Mouse (Mus musculus): Measurements from ENCODE around the gene Zfp385b.

Zfp385b gene

GRCm38 (mm10) chr2:77790295-77790694, 29.1 kb downstream of the Zfp385b start:
- DNase-seq (ENCODE audit: extremely low spot score) = no peak

GRCm38 (mm10) chr2:77781390-77781789, 38.0 kb downstream of the Zfp385b start:
- DNase-seq (ENCODE audit: extremely low spot score) = no peak

- no peak for DNase-seq (ENCODE audit: extremely low spot score)
Measured at GRCm38 (mm10) chr2:77777781-77778180, 41.7 kb downstream of the Zfp385b start.

GRCm38 (mm10) chr2:77777047-77777686, 42.3 kb downstream of the Zfp385b start:
- peak; percentile 28 for DNase-seq (ENCODE audit: extremely low spot score)

- no peak for DNase-seq (ENCODE audit: extremely low spot score)
Measured at GRCm38 (mm10) chr2:77775247-77775880, 44.1 kb downstream of the Zfp385b start.

GRCm38 (mm10) chr2:77770056-77770697, 49.3 kb downstream of the Zfp385b start:
- DNase-seq (ENCODE audit: extremely low spot score) = no peak

GRCm38 (mm10) chr2:77768321-77768886, 51.0 kb downstream of the Zfp385b start:
- DNase-seq (ENCODE audit: extremely low spot score) = no peak

GRCm38 (mm10) chr2:77761967-77762366, 57.5 kb downstream of the Zfp385b start:
- DNase-seq (ENCODE audit: extremely low spot score) = no peak

- no peak for DNase-seq (ENCODE audit: extremely low spot score)
Measured at GRCm38 (mm10) chr2:77758403-77759071, 60.9 kb downstream of the Zfp385b start.

- no peak for DNase-seq (ENCODE audit: extremely low spot score)
Measured at GRCm38 (mm10) chr2:77752491-77752890, 66.9 kb downstream of the Zfp385b start.

GRCm38 (mm10) chr2:77749631-77750030, 69.8 kb downstream of the Zfp385b start:
- no peak for DNase-seq (ENCODE audit: extremely low spot score)

GRCm38 (mm10) chr2:77746417-77746816, 73.0 kb downstream of the Zfp385b start:
- DNase-seq (ENCODE audit: extremely low spot score) = no peak

- no peak for DNase-seq (ENCODE audit: extremely low spot score)
Measured at GRCm38 (mm10) chr2:77745246-77745645, 74.2 kb downstream of the Zfp385b start.

GRCm38 (mm10) chr2:77742359-77742758, 77.1 kb downstream of the Zfp385b start:
- no peak for DNase-seq (ENCODE audit: extremely low spot score)

- DNase-seq (ENCODE audit: extremely low spot score) = no peak
Measured at GRCm38 (mm10) chr2:77730196-77730595, 89.2 kb downstream of the Zfp385b start.

- no peak for DNase-seq (ENCODE audit: extremely low spot score)
Measured at GRCm38 (mm10) chr2:77726798-77727197, 92.6 kb downstream of the Zfp385b start.

GRCm38 (mm10) chr2:77720806-77721205, 98.6 kb downstream of the Zfp385b start:
- no peak for DNase-seq (ENCODE audit: extremely low spot score)

- DNase-seq (ENCODE audit: extremely low spot score) = no peak
Measured at GRCm38 (mm10) chr2:77716367-77716766, 103.1 kb downstream of the Zfp385b start.

GRCm38 (mm10) chr2:77713886-77714285, 105.6 kb downstream of the Zfp385b start:
- DNase-seq (ENCODE audit: extremely low spot score) = no peak

- no peak for DNase-seq (ENCODE audit: extremely low spot score)
Measured at GRCm38 (mm10) chr2:77711751-77712150, 107.7 kb downstream of the Zfp385b start.

- peak; percentile 59 for DNase-seq (ENCODE audit: extremely low spot score)
Measured at GRCm38 (mm10) chr2:77709206-77709794, 110.1 kb downstream of the Zfp385b start.

- DNase-seq (ENCODE audit: extremely low spot score) = no peak
Measured at GRCm38 (mm10) chr2:77707138-77707537, 112.3 kb downstream of the Zfp385b start.

All from embryo, embryonic 9.5 days (tissue).